Mouse (Mus musculus) right cerebral cortex, postnatal 4 days (tissue): ENCODE data around the gene Poln.

Experiments used
- DNase-seq: peaks from one replicate; pipeline ENCODE4 v3.0.0-alpha.2; 2022

Gene Poln

DNA sequence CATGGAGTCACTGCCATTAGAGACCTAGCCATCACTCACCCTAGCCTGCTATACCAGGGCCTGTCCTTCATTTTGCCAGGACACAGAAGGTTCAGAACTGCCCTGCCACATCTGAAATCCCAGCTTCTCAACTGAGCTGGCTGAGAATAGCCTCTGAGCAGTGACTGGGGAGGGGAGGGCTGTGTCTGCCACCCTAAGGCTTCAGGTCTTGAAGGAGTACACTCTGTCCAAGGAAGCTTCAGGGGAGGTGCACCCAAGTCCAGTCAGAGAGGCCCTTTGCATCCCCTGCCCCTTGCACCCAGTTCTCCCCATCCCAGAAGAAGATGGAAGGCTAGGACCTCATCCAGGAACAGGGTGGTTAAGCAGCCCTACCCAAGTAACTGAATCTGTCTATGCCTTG, 16.5 kb upstream of the Poln start:
- peak; percentile 1 for DNase-seq

- peak; percentile 1 for DNase-seq
Measured at GRCm38 (mm10) chr5:34185051-34185580, 15.9 kb upstream of the Poln start.

GRCm38 (mm10) chr5:34183976-34184375, 14.7 kb upstream of the Poln start:
- DNase-seq: no peak

GRCm38 (mm10) chr5:34183156-34183880, 14.1 kb upstream of the Poln start:
- no peak for DNase-seq

- DNase-seq: no peak
Measured at GRCm38 (mm10) chr5:34182486-34182885, 13.2 kb upstream of the Poln start.

GRCm38 (mm10) chr5:34177821-34178220, 8.6 kb upstream of the Poln start:
- DNase-seq: no peak

DNA sequence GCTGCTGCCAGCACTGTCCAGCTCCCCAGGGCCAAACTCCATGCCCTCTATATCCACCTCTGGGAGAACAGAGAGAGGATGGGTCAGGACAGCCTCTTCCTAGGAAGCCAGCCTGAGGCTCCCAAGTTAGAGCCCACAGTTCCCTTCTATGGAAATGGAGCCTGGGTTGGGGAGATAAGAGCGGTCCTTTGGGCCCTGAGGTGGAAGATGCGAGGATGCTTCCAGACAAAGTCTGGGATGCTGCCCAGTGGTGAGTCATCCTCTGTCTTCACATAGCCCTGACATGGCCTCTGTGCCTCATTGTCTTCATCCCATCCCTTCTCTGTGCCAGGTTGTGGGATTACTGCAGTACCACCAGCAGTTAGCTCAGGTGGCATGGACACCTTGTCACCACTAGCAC, 7.8 kb upstream of the Poln start:
- DNase-seq: no peak

DNA sequence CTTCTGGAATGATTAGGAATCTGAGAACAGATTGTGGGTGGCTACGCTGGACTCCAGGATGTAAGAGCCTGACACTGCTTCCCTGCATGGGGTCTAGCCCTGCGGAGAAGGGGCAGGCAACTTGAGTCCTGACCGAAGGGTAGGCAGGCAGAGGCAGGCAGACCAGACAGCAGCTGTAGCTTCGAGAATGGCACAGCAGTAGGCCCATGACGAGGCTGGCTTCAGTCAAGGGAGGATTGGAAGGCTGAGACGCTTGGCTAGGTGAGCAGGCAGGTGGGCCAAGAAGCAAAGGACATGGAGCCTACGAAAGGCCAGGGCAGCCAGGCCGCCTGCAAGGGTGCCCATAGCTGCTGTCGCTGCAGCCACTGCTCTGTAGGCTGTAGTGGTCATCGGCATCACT, 7.4 kb upstream of the Poln start:
- DNase-seq: no peak

GRCm38 (mm10) chr5:34175403-34175694, 6.1 kb upstream of the Poln start:
- no peak for DNase-seq

DNA sequence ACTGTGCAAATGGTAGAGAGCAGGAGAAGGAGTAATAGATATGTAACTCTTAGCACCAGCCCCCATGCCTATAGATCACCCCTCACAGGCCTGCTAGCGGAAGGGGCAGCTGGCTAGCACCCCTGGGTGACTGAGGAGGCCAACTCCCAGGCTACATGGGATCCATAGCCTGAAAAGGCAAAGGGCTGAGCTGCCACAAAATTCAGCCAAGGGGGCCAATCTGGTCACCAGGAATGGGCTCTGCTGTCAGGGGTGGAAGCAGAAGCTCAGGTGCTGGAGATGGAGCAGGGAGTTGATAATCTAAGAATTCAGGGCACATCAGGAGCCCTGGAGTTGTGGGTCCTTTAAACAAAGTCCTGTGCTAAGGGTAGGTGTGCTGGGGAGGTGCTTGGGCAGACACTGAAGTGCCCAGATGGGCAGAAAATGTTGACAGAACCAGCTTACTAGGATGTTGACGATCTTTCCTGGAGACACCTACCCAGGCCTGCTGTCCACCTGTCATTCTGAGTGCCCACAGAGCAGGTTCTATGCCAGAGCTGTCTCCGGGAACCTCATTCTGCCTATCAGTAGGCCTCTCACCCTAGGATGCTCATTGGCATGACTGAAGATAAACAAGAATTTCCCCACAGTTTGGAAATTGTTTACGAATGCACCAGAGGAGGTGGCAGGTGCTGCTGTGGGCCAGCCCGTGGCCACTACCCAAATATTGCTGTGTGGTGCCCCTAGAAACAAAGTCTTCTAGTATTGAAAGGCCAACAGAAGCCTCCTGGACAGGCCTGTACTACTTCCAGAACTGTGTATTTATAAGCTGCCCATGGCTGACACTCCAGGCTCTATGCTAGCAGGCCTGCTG, 5.5 kb upstream of the Poln start:
- DNase-seq: no peak

DNA sequence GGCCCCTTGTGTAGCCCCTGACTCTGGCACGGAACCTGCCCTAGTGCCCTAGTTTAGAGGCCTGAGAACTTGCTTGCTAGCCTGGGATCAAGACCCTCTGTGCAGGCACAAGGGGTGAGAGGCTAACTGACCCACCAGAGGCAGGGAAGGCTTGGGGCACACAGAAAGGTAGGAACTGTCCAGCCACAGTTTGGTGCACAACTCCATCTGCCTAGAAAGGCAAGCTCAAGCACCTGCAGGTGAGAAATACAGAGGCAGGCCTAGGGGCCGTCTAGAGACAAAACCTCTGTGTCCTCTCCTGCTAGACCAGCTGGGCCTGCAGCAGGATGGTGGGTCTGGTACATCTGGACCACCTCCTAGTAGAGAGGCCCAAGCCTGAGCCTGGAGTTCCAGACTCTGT, 4.8 kb upstream of the Poln start:
- DNase-seq: no peak

DNA sequence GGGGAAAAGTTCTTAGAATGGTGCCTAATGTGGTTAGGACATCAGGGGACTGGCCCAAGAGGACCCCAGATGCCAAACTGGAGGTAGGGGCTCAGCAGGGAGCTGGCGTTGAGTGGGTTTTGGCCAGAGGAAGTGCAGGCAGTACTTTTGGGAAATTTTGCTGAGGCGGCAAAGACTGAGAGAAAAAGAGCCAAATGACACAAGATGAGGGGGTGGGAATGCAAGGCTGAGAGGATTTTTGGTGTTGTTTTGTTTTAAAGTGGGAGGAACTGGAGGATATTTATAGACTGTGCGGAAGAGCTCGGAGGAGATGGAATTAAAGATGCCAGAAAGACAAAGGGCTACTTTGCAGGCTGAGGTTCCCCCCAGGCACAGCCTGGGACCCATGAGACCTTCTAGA, 1.5 kb upstream of the Poln start:
- no peak for DNase-seq

DNA sequence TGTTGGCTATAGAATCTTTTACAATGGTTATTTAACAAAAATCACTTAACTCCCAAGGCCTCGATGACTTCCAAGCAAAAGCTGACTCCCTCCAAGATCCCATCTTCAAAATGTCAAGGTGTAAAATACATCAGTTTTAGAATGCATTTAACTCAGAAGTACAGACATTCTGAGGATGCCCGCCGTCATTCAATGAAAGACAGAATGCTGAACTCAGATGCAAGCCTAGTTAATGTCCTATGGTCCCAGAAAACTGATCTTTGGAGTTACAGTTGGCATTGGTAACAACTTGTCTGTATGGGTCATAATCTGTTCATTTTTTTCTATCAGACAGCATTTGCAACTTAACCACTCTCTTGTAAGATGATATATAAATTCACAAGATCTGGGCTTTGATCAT, 706 bp upstream of the Poln start:
- no peak for DNase-seq

- DNase-seq: no peak
Measured at GRCm38 (mm10) chr5:34167857-34168256, 1.4 kb downstream of the Poln start.

- no peak for DNase-seq
Measured at GRCm38 (mm10) chr5:34165793-34166192, 3.5 kb downstream of the Poln start.

- no peak for DNase-seq
Measured at GRCm38 (mm10) chr5:34148476-34148875, 20.8 kb downstream of the Poln start.

- no peak for DNase-seq
Measured at GRCm38 (mm10) chr5:34147554-34147953, 21.7 kb downstream of the Poln start.

GRCm38 (mm10) chr5:34139751-34140150, 29.5 kb downstream of the Poln start:
- DNase-seq: peak; percentile 9

- no peak for DNase-seq
Measured at GRCm38 (mm10) chr5:34132731-34133130, 36.5 kb downstream of the Poln start.

GRCm38 (mm10) chr5:34124131-34124530, 45.1 kb downstream of the Poln start:
- DNase-seq: no peak

- no peak for DNase-seq
Measured at GRCm38 (mm10) chr5:34119121-34119856, 50.0 kb downstream of the Poln start.

- DNase-seq: no peak
Measured at GRCm38 (mm10) chr5:34105681-34106080, 63.6 kb downstream of the Poln start.

DNA sequence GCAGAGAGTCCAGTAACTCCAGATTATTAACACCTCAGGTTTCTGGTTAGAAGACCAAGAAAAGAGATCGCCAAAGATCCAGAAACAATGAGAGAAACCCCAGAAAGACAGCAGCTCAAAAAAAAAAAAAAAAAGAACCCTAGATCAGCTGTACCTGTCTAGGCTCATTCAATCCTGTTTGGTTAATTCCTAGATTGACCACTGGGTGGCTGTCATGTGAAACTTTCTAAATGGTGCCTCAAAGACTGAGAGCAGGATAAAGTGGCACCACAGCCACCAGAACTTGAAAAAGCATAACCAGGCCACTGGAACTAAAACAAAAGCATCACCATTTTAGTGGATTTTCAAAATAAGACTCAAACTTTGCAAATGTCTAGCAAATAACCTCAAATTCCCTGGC, 71.9 kb downstream of the Poln start:
- DNase-seq: peak; percentile 8

DNA sequence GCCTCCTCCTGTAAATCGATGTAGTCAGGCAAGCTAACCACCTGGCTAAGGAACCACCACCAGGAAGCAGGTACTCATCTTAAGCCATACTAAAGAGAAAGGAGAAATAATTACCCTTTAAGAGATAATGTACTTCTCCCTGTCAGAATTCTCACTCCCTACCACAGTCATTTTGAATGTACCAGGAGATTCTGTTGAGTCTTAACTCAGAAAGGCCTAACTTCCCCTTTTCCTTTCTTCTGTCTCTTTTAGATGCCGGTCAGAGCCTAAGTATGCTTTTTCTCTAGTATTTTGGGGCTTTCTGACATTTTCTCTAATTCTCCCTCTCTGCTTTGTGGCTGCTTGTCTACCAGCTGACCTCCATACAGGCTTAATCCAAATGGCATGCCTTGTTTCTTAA, 76.2 kb downstream of the Poln start:
- DNase-seq: no peak
